In genomic region chr13:113337223-113337858, GRCm38 (mm10) we compare ENCODE assay signal across 8 mouse cellular contexts. TPM values are rescaled to one million over a fixed set of nuclear protein-coding genes. Genes with fewer than 3 reads are reported as not detected.
DNase-seq lines count a peak whose midpoint lies in the region; ATAC-seq lines count a peak whose summit lies in the region.

No protein-coding gene starts in this region.

- H3K4me3 ChIP-seq in hindbrain, embryonic 16.5 days (ENCODE audit: low read length): no peak overlapping the region

- WGBS in hindbrain, embryonic 16.5 days: 60% methylated on average over 6 of the region's 6 CpGs

- no peaks in the 10 kb centered on the region for H3K36me3 ChIP-seq in hindbrain, embryonic 16.5 days (ENCODE audit: control insufficient read depth, insufficient read depth, low read length)

- peak; percentile 70 for DNase-seq in gastrocnemius, adult 18-20 months (ENCODE audit: low spot score)
- no peak for DNase-seq in gastrocnemius, postnatal 25 days
- DNase-seq in ZHBTc4 (ENCODE audit: low read depth, low spot score): peak; percentile 16
- peak; percentile 46 for DNase-seq in embryo, embryonic 11.5 days (ENCODE audit: low read depth, low spot score)
- peak; percentile 57 to 81 for DNase-seq in layer of hippocampus, postnatal 14 days (ENCODE audit: low spot score in 2 of 2)
- DNase-seq in mesoderm, embryonic 11.5 days (ENCODE audit: low read depth, low spot score): peak; percentile 41
- peak; percentile 32 to 45 for DNase-seq in spleen, postnatal 36 days (ENCODE audit: low spot score in 2 of 2)

- H3K4me2 ChIP-seq in hindbrain, embryonic 16.5 days (ENCODE audit: low read length): no peak overlapping the region

- no peaks in the 10 kb centered on the region for H3K27me3 ChIP-seq in hindbrain, embryonic 16.5 days (replicated peaks; ENCODE audit: control insufficient read depth, insufficient read depth, low read length)

- H3K9ac ChIP-seq in hindbrain, embryonic 16.5 days (ENCODE audit: low read depth, low read length): no peak overlapping the region

- no peaks in the 10 kb centered on the region for H3K4me1 ChIP-seq in hindbrain, embryonic 16.5 days (ENCODE audit: control insufficient read depth, insufficient read depth, low read depth, low read length)

- peak; percentile 73 for ATAC-seq in hindbrain, embryonic 16.5 days

- H3K9me3 ChIP-seq in hindbrain, embryonic 16.5 days (ENCODE audit: control insufficient read depth, low read length): no peaks in the 10 kb centered on the region

- no peak overlapping the region for H3K27ac ChIP-seq in hindbrain, embryonic 16.5 days (ENCODE audit: low read depth, low read length)

RNA-seq across cellular contexts. Expression of gene BC067074, which starts 44.4 kb away (rescaled TPM):
- total RNA-seq in gastrocnemius, adult 18-20 months (2021): 1 to 10 TPM; 1.3 to 1.4 TPM
- 1 to 10 TPM; 1.2 to 1.4 TPM for total RNA-seq in gastrocnemius, postnatal 25 days (2021)
- polyA plus RNA-seq in hindbrain, embryonic 16.5 days (2015; fragmentation: Nextera tagmentation; extraction: Ambion mirVana): 1.3 and 1.4 TPM in 2 replicates
- total RNA-seq in layer of hippocampus, postnatal 14 days (2021): 1 to 10 TPM; 1.2 to 2.4 TPM
